In the genomic region with DNA sequence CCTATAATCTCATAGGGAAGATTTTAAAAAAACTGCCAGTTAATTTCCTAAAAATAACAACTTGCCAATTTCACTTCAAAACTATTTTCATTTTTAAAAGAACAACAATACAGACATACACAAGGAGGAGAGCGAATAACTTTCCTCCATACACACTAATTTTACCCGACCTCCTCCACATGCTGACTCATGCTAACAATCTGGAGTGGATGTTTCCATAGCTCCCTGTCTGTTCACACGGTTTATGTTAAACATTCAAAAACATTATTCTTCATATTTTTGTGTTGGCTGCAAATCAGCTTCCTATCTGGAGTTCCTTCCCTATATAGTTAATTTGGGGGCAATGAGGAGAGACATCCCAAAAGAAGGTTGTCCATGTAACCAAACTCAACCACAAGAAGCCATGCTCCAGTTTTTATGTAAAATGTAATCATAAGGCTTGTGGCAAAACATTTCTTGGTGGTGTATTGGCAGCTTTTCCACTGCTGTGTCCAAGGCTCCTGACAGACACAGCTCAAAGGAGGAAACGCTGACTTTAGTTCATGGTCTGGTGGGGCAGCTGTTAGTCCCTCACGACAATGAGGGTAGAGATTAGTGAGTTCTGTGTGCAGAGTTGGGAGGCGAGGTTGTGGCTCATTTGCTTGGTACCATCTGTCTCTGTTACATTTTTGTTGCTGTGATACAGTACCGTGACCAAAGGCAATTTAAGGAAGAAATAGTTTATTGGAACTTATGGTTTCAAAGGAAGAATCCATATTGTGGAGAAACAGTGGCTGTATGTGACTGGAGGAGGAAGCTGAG, we compare ENCODE assay signal across 13 mouse cellular contexts.
DNase-seq lines count a peak whose midpoint lies in the region; ATAC-seq and TF ChIP-seq lines count a peak whose summit lies in the region.
"Had no signal": no experiment of that assay in that cellular context is flagged by ENCODE, and none has a peak within 500 bp of the region (broad histone marks: within the 10 kb centered on the region; RNA-seq: fewer than 3 reads in every experiment).

No protein-coding gene starts in this region.

- no peak overlapping the region for H3K4me2 ChIP-seq in hindbrain, embryonic 12.5 days (replicated peaks)
- H3K4me2 ChIP-seq in hindbrain, postnatal 0 days (ENCODE audit: low read depth, low read length): no peak overlapping the region
- peak overlapping the region; percentile 34; the same call in 1 of the 2 replicates for H3K4me2 ChIP-seq in hindbrain, embryonic 14.5 days (replicated peaks)
- peak overlapping the region; percentile 30; the same call in 1 of the 2 replicates for H3K4me2 ChIP-seq in midbrain, embryonic 16.5 days (ENCODE audit: low read length)

- no peaks in the 10 kb centered on the region for H3K9me3 ChIP-seq in hindbrain, embryonic 12.5 days (replicated peaks)
- no peaks in the 10 kb centered on the region for H3K9me3 ChIP-seq in hindbrain, postnatal 0 days (ENCODE audit: low read length)
- H3K9me3 ChIP-seq in hindbrain, embryonic 14.5 days (ENCODE audit: control insufficient read depth, low read length): no peaks in the 10 kb centered on the region
- no peaks in the 10 kb centered on the region for H3K9me3 ChIP-seq in midbrain, embryonic 16.5 days (replicated peaks; ENCODE audit: control insufficient read depth, low read length, poor library complexity, severe bottlenecking)
- H3K9me3 ChIP-seq: neural tube, embryonic 13.5 days had no signal

- no peak for TF ChIP-seq CTCF in hindbrain, postnatal 0 days (IDR thresholded peaks at IDR 0.05; ENCODE audit: low read depth)

- peak overlapping the region; percentile 70; the same call in 1 of the 2 replicates for H3K27ac ChIP-seq in hindbrain, embryonic 12.5 days
- no peak overlapping the region for H3K27ac ChIP-seq in hindbrain, postnatal 0 days
- H3K27ac ChIP-seq in hindbrain, embryonic 14.5 days: no peak overlapping the region
- H3K27ac ChIP-seq in midbrain, embryonic 16.5 days (ENCODE audit: low read length): peak overlapping the region; percentile 84

- no peaks in the 10 kb centered on the region for H3K27me3 ChIP-seq in hindbrain, embryonic 12.5 days
- no peaks in the 10 kb centered on the region for H3K27me3 ChIP-seq in hindbrain, postnatal 0 days (ENCODE audit: insufficient read depth, low read length)
- H3K27me3 ChIP-seq in hindbrain, embryonic 14.5 days (ENCODE audit: control insufficient read depth, insufficient read depth, low read length): no peaks in the 10 kb centered on the region
- no peaks in the 10 kb centered on the region for H3K27me3 ChIP-seq in midbrain, embryonic 16.5 days (ENCODE audit: control insufficient read depth, insufficient read depth, low read depth, low read length)
- H3K27me3 ChIP-seq: neural tube, embryonic 13.5 days had no signal

- no peak for DNase-seq in hindbrain, postnatal 0 days (ENCODE audit: low spot score)
- DNase-seq in hindbrain, embryonic 14.5 days (ENCODE audit: low spot score): no peak
- peak; percentile 9 to 28 for DNase-seq in layer of hippocampus, postnatal 14 days (ENCODE audit: low spot score in 2 of 2)
- DNase-seq in heart, adult 18-20 months: no peak
- no peak for DNase-seq in adrenal gland, postnatal 10 days
- DNase-seq: adrenal gland, postnatal 25 days; cerebellum, adult 2 months; gastrocnemius, postnatal 10 days; kidney, adult 9 months; thymus, postnatal 14 days had no signal

- H3K4me3 ChIP-seq in hindbrain, embryonic 12.5 days: no peak overlapping the region
- no peak overlapping the region for H3K4me3 ChIP-seq in hindbrain, postnatal 0 days (ENCODE audit: low read length)
- H3K4me3 ChIP-seq in hindbrain, embryonic 14.5 days (replicated peaks; ENCODE audit: low read length): no peak overlapping the region
- H3K4me3 ChIP-seq in midbrain, embryonic 16.5 days (ENCODE audit: low read depth, low read length): no peak overlapping the region
- H3K4me3 ChIP-seq: neural tube, embryonic 13.5 days had no signal

- no peak for ATAC-seq in hindbrain, embryonic 12.5 days (ENCODE audit: low FRiP score)
- no peak for ATAC-seq in hindbrain, postnatal 0 days
- no peak for ATAC-seq in hindbrain, embryonic 14.5 days (ENCODE audit: low FRiP score)
- no peak for ATAC-seq in midbrain, embryonic 16.5 days

- peaks cover 18% of the 10 kb centered on the region for H3K4me1 ChIP-seq in hindbrain, embryonic 12.5 days
- H3K4me1 ChIP-seq in hindbrain, postnatal 0 days (ENCODE audit: insufficient read depth, low read length): peaks cover 11% of the 10 kb centered on the region
- H3K4me1 ChIP-seq in hindbrain, embryonic 14.5 days (replicated peaks; ENCODE audit: control insufficient read depth, insufficient read depth, low read length): peaks cover 16% of the 10 kb centered on the region
- peaks cover 15% of the 10 kb centered on the region for H3K4me1 ChIP-seq in midbrain, embryonic 16.5 days (ENCODE audit: control insufficient read depth, insufficient read depth, low read length)

- H3K9ac ChIP-seq in hindbrain, embryonic 12.5 days: no peak overlapping the region
- H3K9ac ChIP-seq in hindbrain, postnatal 0 days (replicated peaks; ENCODE audit: low read length): no peak overlapping the region
- no peak overlapping the region for H3K9ac ChIP-seq in hindbrain, embryonic 14.5 days
- H3K9ac ChIP-seq in midbrain, embryonic 16.5 days (ENCODE audit: low read depth, low read length): no peak overlapping the region
- H3K9ac ChIP-seq: neural tube, embryonic 13.5 days had no signal

- H3K36me3 ChIP-seq in hindbrain, embryonic 12.5 days: no peaks in the 10 kb centered on the region
- H3K36me3 ChIP-seq in hindbrain, postnatal 0 days (ENCODE audit: insufficient read depth, low read length): no peaks in the 10 kb centered on the region
- H3K36me3 ChIP-seq in hindbrain, embryonic 14.5 days (replicated peaks; ENCODE audit: control insufficient read depth, insufficient read depth): no peaks in the 10 kb centered on the region
- H3K36me3 ChIP-seq in midbrain, embryonic 16.5 days (ENCODE audit: control insufficient read depth, insufficient read depth, low read length): no peaks in the 10 kb centered on the region
- H3K36me3 ChIP-seq: neural tube, embryonic 13.5 days had no signal

- WGBS in hindbrain, embryonic 12.5 days: 70% methylated on average over 7 of the region's 7 CpGs
- 47% methylated on average over 7 of the region's 7 CpGs for WGBS in hindbrain, postnatal 0 days
- 63% methylated on average over 7 of the region's 7 CpGs for WGBS in hindbrain, embryonic 14.5 days
- WGBS in midbrain, embryonic 16.5 days: 60% methylated on average over 7 of the region's 7 CpGs

Comparison
In these comparisons a context has a peak if more than half of its experiments do, and no peak if none do; other contexts are left out.
1. H3K27ac ChIP-seq: peak in hindbrain, embryonic 12.5 days (single experiment) and midbrain, embryonic 16.5 days (single experiment); none in hindbrain, postnatal 0 days (single experiment) and hindbrain, embryonic 14.5 days (single experiment).
2. H3K4me2 ChIP-seq: peak in hindbrain, embryonic 14.5 days (single experiment) and midbrain, embryonic 16.5 days (single experiment); none in hindbrain, embryonic 12.5 days (single experiment) and hindbrain, postnatal 0 days (single experiment).
3. DNase-seq: peak in layer of hippocampus, postnatal 14 days (2 of 2); none in hindbrain, postnatal 0 days (single experiment), hindbrain, embryonic 14.5 days (single experiment), heart, adult 18-20 months (0 of 2) and adrenal gland, postnatal 10 days (single experiment).